Mouse (Mus musculus) midbrain, embryonic 13.5 days (tissue): ENCODE measurements around the gene Ppa1. TPM values are rescaled to one million over a fixed set of nuclear protein-coding genes. Genes with fewer than 3 reads are reported as not detected.
A peak's percentile ranks its signal among the peaks of the same experiment; 100 is the strongest.

Source experiments
- ATAC-seq: fragments of 200-750 bp; cut with Nextera tagmentation; 2 replicates; pipeline ENCODE4 v1.8.0; 2017; ENCODE audit warnings: mild to moderate bottlenecking, moderate TSS enrichment, moderate library complexity
- H3K27ac ChIP-seq: fragments of 300-500 bp; sonication (generic); 2 replicates; pipeline ENCODE4 v1.5.1; 2015; ENCODE audit warnings: inconsistent platforms, mild to moderate bottlenecking, moderate library complexity
- H3K27me3 ChIP-seq: fragments of 300-500 bp; sonication (generic); 2 replicates; pipeline ENCODE4 v1.6.1; 2015; ENCODE audit warnings: mild to moderate bottlenecking, inconsistent platforms
- H3K36me3 ChIP-seq: fragments of 300-500 bp; sonication (generic); 2 replicates; pipeline ENCODE4 v1.6.1; 2015; ENCODE audit warnings: mild to moderate bottlenecking, inconsistent platforms
- H3K4me1 ChIP-seq: fragments of 300-500 bp; sonication (generic); replicated peaks from 2 replicates; pipeline ENCODE4 v1.6.1; 2015; ENCODE audit warnings: inconsistent platforms
- H3K4me2 ChIP-seq: fragments of 300-500 bp; sonication (generic); replicated peaks from 2 replicates; pipeline ENCODE4 v1.6.1; 2015; ENCODE audit warnings: moderate library complexity, mild to moderate bottlenecking, inconsistent platforms
- H3K4me3 ChIP-seq: fragments of 300-500 bp; sonication (generic); replicated peaks from 2 replicates; pipeline ENCODE4 v1.5.1; 2015; ENCODE audit warnings: mild to moderate bottlenecking, inconsistent platforms
- H3K9ac ChIP-seq: fragments of 300-500 bp; sonication (generic); replicated peaks from 2 replicates; pipeline ENCODE4 v1.6.1; 2015; ENCODE audit warnings: mild to moderate bottlenecking, inconsistent platforms
- H3K9me3 ChIP-seq: fragments of 300-500 bp; sonication (generic); 2 replicates; pipeline ENCODE4 v1.6.1; 2016; ENCODE audit warnings: mild to moderate bottlenecking, inconsistent platforms
- WGBS: fragments of 180-500 bp; shearing (Covaris S2); methylation state at CpG from one replicate; pipeline ENCODE4 v1.1.7; 2015; 5-methylcytosine and 5-hydroxymethylcytosine counted together
- polyA plus RNA-seq: library from polyadenylated mRNA; unstranded; fragments of >200 nt; fragmentation: Nextera tagmentation; extraction: Ambion mirVana; gene quantifications from 2 replicates; pipeline ENCODE4 v1.2.1, GENCODE M21; 2015

The Ppa1 gene
- polyA plus RNA-seq, 1 experiment from 2014 or later = 230 TPM

GRCm38 (mm10) chr10:61654691-61655090, 6.3 kb downstream of the Ppa1 start:
- H3K4me1 ChIP-seq = peaks cover 5% of the 10 kb centered on the region
- H3K36me3 ChIP-seq = peaks cover 56% of the 10 kb centered on the region
- 96% methylated on average over 7 of the region's 7 CpGs for WGBS
- no peaks in the 10 kb centered on the region for H3K9me3 ChIP-seq
- no peak overlapping the region for H3K27ac ChIP-seq
- H3K4me3 ChIP-seq = no peak overlapping the region
- no peak overlapping the region for H3K4me2 ChIP-seq
- no peak for ATAC-seq
- no peak overlapping the region for H3K9ac ChIP-seq
- H3K27me3 ChIP-seq = no peaks in the 10 kb centered on the region

- Histone ChIP-seq H3K27ac (no peak overlapping the region), H3K4me2 (no peak overlapping the region), H3K4me1 (0 out of 2 replicates have a peak, but pooled peaks cover 2% of the 10 kb centered on the region), H3K36me3 (peaks cover 61% of the 10 kb centered on the region), H3K4me3 (no peak overlapping the region), H3K27me3 (no peaks in the 10 kb centered on the region), H3K9ac (no peak overlapping the region), H3K9me3 (no peaks in the 10 kb centered on the region)
- ATAC-seq = no peak
- WGBS = 98% methylated on average over 3 of the region's 3 CpGs
These were observed 6.8 kb downstream of the Ppa1 start for GRCm38 (mm10) chr10:61655188-61655587.

GRCm38 (mm10) chr10:61656928-61657882, 8.9 kb downstream of the Ppa1 start:
- Histone ChIP-seq H3K4me1 (no peaks in the 10 kb centered on the region), H3K4me3 (no peak overlapping the region), H3K9ac (no peak overlapping the region), H3K27me3 (no peaks in the 10 kb centered on the region), H3K36me3 (peaks cover 67% of the 10 kb centered on the region), H3K4me2 (no peak overlapping the region), H3K9me3 (no peaks in the 10 kb centered on the region), H3K27ac (no peak overlapping the region)
- WGBS = 93% methylated on average over 18 of the region's 18 CpGs
- peak; percentile 34; the same call in 1 of the 2 replicates for ATAC-seq

GRCm38 (mm10) chr10:61657985-61658384, 9.6 kb downstream of the Ppa1 start:
- H3K9ac ChIP-seq = no peak overlapping the region
- no peaks in the 10 kb centered on the region for H3K9me3 ChIP-seq
- 30% methylated on average over 4 of the region's 4 CpGs for WGBS

GRCm38 (mm10) chr10:61661887-61662286, 13.5 kb downstream of the Ppa1 start:
- H3K27ac ChIP-seq = peak overlapping the region; percentile 73
- H3K36me3 ChIP-seq = peaks cover 73% of the 10 kb centered on the region
- H3K27me3 ChIP-seq = no peaks in the 10 kb centered on the region
- 0 out of 2 replicates have a peak, but pooled peaks cover 4% of the 10 kb centered on the region for H3K4me1 ChIP-seq
- 73% methylated on average over 8 of the region's 8 CpGs for WGBS
- H3K4me2 ChIP-seq = no peak overlapping the region
- H3K4me3 ChIP-seq = no peak overlapping the region
- no peaks in the 10 kb centered on the region for H3K9me3 ChIP-seq
- ATAC-seq = no peak
- H3K9ac ChIP-seq = 0 out of 2 replicates have a peak overlapping the region, but pooled peaks have one; percentile 14

More at GRCm38 (mm10) chr10:61657985-61658384, 9.6 kb downstream of the Ppa1 start:
- Histone ChIP-seq H3K4me3 (no peak overlapping the region), H3K27me3 (no peaks in the 10 kb centered on the region), H3K27ac (no peak overlapping the region), H3K36me3 (peaks cover 68% of the 10 kb centered on the region), H3K4me2 (no peak overlapping the region), H3K4me1 (0 out of 2 replicates have a peak, but pooled peaks cover 4% of the 10 kb centered on the region)
- peak; percentile 25; the same call in 1 of the 2 replicates for ATAC-seq

- H3K4me3 ChIP-seq = no peak overlapping the region
- no peaks in the 10 kb centered on the region for H3K9me3 ChIP-seq
- H3K4me2 ChIP-seq = no peak overlapping the region
- H3K4me1 ChIP-seq = 0 out of 2 replicates have a peak, but pooled peaks cover 4% of the 10 kb centered on the region
- peak; percentile 82 for ATAC-seq
- H3K27me3 ChIP-seq = no peaks in the 10 kb centered on the region
- H3K36me3 ChIP-seq = peaks cover 73% of the 10 kb centered on the region
- no peak overlapping the region for H3K9ac ChIP-seq
- whole genome bisulfite sequencing = 53% methylated on average over 10 of the region's 10 CpGs
- H3K27ac ChIP-seq = peak overlapping the region; percentile 73
These were observed 14.1 kb downstream of the Ppa1 start for GRCm38 (mm10) chr10:61662391-61662988.

- H3K9me3 ChIP-seq = no peaks in the 10 kb centered on the region
- H3K4me2 ChIP-seq = no peak overlapping the region
- H3K27ac ChIP-seq = no peak overlapping the region
- ATAC-seq = no peak
- WGBS = 96% methylated on average over 10 of the region's 10 CpGs
- no peaks in the 10 kb centered on the region for H3K27me3 ChIP-seq
- no peak overlapping the region for H3K4me3 ChIP-seq
- H3K4me1 ChIP-seq = 0 out of 2 replicates have a peak, but pooled peaks cover 4% of the 10 kb centered on the region
- H3K36me3 ChIP-seq = peaks cover 89% of the 10 kb centered on the region
- H3K9ac ChIP-seq = no peak overlapping the region
These were observed 16.8 kb downstream of the Ppa1 start for GRCm38 (mm10) chr10:61665111-61665510.

GRCm38 (mm10) chr10:61665651-61666050, 17.3 kb downstream of the Ppa1 start:
- Histone ChIP-seq H3K9me3 (no peaks in the 10 kb centered on the region), H3K4me3 (no peak overlapping the region), H3K4me1 (0 out of 2 replicates have a peak, but pooled peaks cover 4% of the 10 kb centered on the region), H3K27ac (no peak overlapping the region), H3K4me2 (no peak overlapping the region), H3K36me3 (peaks cover 93% of the 10 kb centered on the region), H3K9ac (no peak overlapping the region), H3K27me3 (no peaks in the 10 kb centered on the region)
- WGBS = 90% methylated on average over 3 of the region's 3 CpGs
- no peak for ATAC-seq

- Histone ChIP-seq H3K9me3 (no peaks in the 10 kb centered on the region), H3K27ac (no peak overlapping the region), H3K9ac (no peak overlapping the region), H3K4me3 (no peak overlapping the region), H3K4me1 (no peaks in the 10 kb centered on the region), H3K27me3 (no peaks in the 10 kb centered on the region), H3K4me2 (no peak overlapping the region), H3K36me3 (peaks cover 91% of the 10 kb centered on the region)
- WGBS = 88% methylated on average over 7 of the region's 7 CpGs
- no peak for ATAC-seq
These were observed 20.9 kb downstream of the Ppa1 start for GRCm38 (mm10) chr10:61669289-61669688.

- Histone ChIP-seq H3K9me3 (no peaks in the 10 kb centered on the region), H3K9ac (no peak overlapping the region), H3K4me2 (no peak overlapping the region), H3K27me3 (no peaks in the 10 kb centered on the region), H3K4me1 (no peaks in the 10 kb centered on the region), H3K36me3 (peaks cover 91% of the 10 kb centered on the region), H3K27ac (no peak overlapping the region), H3K4me3 (no peak overlapping the region)
- ATAC-seq = no peak
These were observed 21.5 kb downstream of the Ppa1 start for GRCm38 (mm10) chr10:61669896-61670295.

GRCm38 (mm10) chr10:61670758-61671157, 22.4 kb downstream of the Ppa1 start:
- H3K36me3 ChIP-seq = peaks cover 88% of the 10 kb centered on the region
- H3K9me3 ChIP-seq = no peaks in the 10 kb centered on the region
- no peak overlapping the region for H3K27ac ChIP-seq
- no peaks in the 10 kb centered on the region for H3K4me1 ChIP-seq
- WGBS = 96% methylated on average over 3 of the region's 3 CpGs
- no peaks in the 10 kb centered on the region for H3K27me3 ChIP-seq
- no peak overlapping the region for H3K4me2 ChIP-seq
- no peak overlapping the region for H3K4me3 ChIP-seq
- H3K9ac ChIP-seq = no peak overlapping the region
- no peak for ATAC-seq

- Histone ChIP-seq H3K4me2 (no peak overlapping the region), H3K4me3 (no peak overlapping the region), H3K27ac (no peak overlapping the region), H3K4me1 (peaks cover 10% of the 10 kb centered on the region), H3K36me3 (peaks cover 45% of the 10 kb centered on the region), H3K9ac (no peak overlapping the region), H3K27me3 (no peaks in the 10 kb centered on the region), H3K9me3 (no peaks in the 10 kb centered on the region)
- 86% methylated on average over 3 of the region's 3 CpGs for WGBS
- no peak for ATAC-seq
These were observed 27.6 kb downstream of the Ppa1 start for GRCm38 (mm10) chr10:61675935-61676334.
